Mouse (Mus musculus) ES-Bruce4 (cell line): ENCODE results near the gene Ech1.

ENCODE experiments used
- CTCF ChIP-seq: IDR thresholded peaks from one replicate; pipeline ENCODE4 v1.8.1; 2011; ENCODE audit warnings: low read depth, low read length
- EP300 ChIP-seq: IDR thresholded peaks from 2 replicates; pipeline ENCODE4 v1.6.1; 2011; ENCODE audit warnings: low read depth, low read length; ENCODE audit not compliant: insufficient read depth
- POLR2A ChIP-seq: IDR thresholded peaks from one replicate; pipeline ENCODE4 v1.8.1; 2011; ENCODE audit warnings: low read length; ENCODE audit not compliant: insufficient read depth

GRCm38 (mm10) chr7:28833723-28834347 is 8.8 kb downstream of the Ech1 start, which contains the start of gene Lgals4:
- TF ChIP-seq POLR2A (no peak), CTCF (no peak), EP300 (no peak)
